Mouse (Mus musculus) heart, embryonic 12.5 days (tissue): ENCODE data around the gene Sys1. TPM values are rescaled to one million over a fixed set of nuclear protein-coding genes. Genes with fewer than 3 reads are reported as not detected.

Experiments
- ATAC-seq: fragments of 200-750 bp; cut with Nextera tagmentation; 2 replicates; pipeline ENCODE4 v1.8.0; 2017; ENCODE audit warnings: moderate TSS enrichment, moderate library complexity; ENCODE audit not compliant: insufficient number of reproducible peaks, low FRiP score
- H3K27ac ChIP-seq: fragments of 300-500 bp; sonication (generic); 2 replicates; pipeline ENCODE4 v1.5.1; 2016; ENCODE audit warnings: mild to moderate bottlenecking, moderate library complexity; ENCODE audit not compliant: poor library complexity, severe bottlenecking
- H3K27me3 ChIP-seq: fragments of 300-500 bp; sonication (generic); replicated peaks from 2 replicates; pipeline ENCODE4 v1.6.1; 2016; ENCODE audit warnings: mild to moderate bottlenecking, moderate library complexity
- H3K36me3 ChIP-seq: fragments of 300-500 bp; sonication (generic); 2 replicates; pipeline ENCODE4 v1.6.1; 2016; ENCODE audit warnings: mild to moderate bottlenecking, moderate library complexity
- H3K4me1 ChIP-seq: fragments of 300-500 bp; sonication (generic); replicated peaks from 2 replicates; pipeline ENCODE4 v1.6.1; 2016; ENCODE audit warnings: mild to moderate bottlenecking
- H3K4me2 ChIP-seq: fragments of 300-500 bp; sonication (generic); 2 replicates; pipeline ENCODE4 v1.6.1; 2016; ENCODE audit warnings: mild to moderate bottlenecking, moderate library complexity
- H3K4me3 ChIP-seq: fragments of 300-500 bp; sonication (generic); 2 replicates; pipeline ENCODE4 v1.5.1; 2016; ENCODE audit warnings: mild to moderate bottlenecking
- H3K9ac ChIP-seq: fragments of 300-500 bp; sonication (generic); 2 replicates; pipeline ENCODE4 v1.6.1; 2016; ENCODE audit warnings: mild to moderate bottlenecking, moderate library complexity
- H3K9me3 ChIP-seq: fragments of 300-500 bp; sonication (generic); replicated peaks from 2 replicates; pipeline ENCODE4 v1.6.1; 2016; ENCODE audit warnings: mild to moderate bottlenecking, moderate library complexity
- WGBS: fragments of 180-500 bp; shearing (Covaris S2); methylation state at CpG from one replicate; pipeline ENCODE4 v1.1.7; 2016; 5-methylcytosine and 5-hydroxymethylcytosine counted together
- polyA plus RNA-seq: library from polyadenylated mRNA; unstranded; fragments of >200 nt; fragmentation: Nextera tagmentation; extraction: Ambion mirVana; gene quantifications from 2 replicates; pipeline ENCODE4 v1.2.1, GENCODE M21; 2016

Gene Sys1
- polyA plus RNA-seq, 1 experiment from 2014 or later = 36.4 TPM

DNA sequence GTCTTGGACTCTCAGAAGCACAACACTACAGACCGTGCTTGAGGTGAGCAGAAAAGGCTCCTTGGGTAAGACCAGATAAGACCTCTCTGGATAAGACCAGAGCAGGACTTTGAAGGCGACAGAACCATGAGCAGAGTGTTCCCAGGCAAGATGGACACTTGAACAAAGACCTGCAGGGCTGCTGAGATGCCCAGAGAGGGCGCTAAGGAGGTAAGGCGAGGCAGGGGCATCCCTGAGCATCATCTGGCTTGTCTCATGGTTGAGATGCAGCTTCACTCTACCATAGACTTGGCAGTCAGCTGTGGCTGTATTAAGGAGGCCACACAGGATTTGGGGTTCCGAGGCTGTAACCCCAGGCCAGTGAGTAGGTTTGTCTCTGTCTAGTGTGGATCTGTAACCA is 42.6 kb downstream of the Sys1 start:
- peaks cover 51% of the 10 kb centered on the region for H3K36me3 ChIP-seq
- no peaks in the 10 kb centered on the region for H3K27me3 ChIP-seq
- H3K4me1 ChIP-seq = peaks cover 7% of the 10 kb centered on the region
- WGBS = 71% methylated on average over 5 of the region's 5 CpGs
- H3K9ac ChIP-seq = no peak overlapping the region
- H3K4me3 ChIP-seq = no peak overlapping the region
- no peak overlapping the region for H3K4me2 ChIP-seq
- H3K9me3 ChIP-seq = peaks cover 8% of the 10 kb centered on the region
- ATAC-seq = no peak
- H3K27ac ChIP-seq = no peak overlapping the region

DNA sequence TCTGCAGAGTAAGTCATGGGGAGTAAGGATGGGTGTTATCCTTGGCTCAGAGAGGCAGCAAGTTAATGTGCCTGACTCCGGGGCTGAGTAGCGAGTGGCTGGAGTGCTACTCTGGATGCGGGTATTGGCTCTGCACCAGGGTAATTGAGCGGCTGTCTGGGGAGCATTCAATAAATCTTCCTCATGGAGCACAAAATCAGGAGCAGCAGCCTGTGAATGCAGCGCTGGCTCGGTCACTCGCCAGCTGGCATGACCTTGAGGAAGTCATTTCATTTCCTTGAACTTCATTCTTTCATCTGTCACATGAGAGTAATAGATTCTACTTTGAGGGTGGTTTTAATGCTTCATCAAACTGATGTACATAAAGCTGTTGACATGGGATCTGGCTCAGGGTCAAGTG is 43.7 kb downstream of the Sys1 start:
- Histone ChIP-seq H3K4me1 (peaks cover 7% of the 10 kb centered on the region), H3K27ac (no peak overlapping the region), H3K9ac (no peak overlapping the region), H3K9me3 (peaks cover 15% of the 10 kb centered on the region), H3K27me3 (no peaks in the 10 kb centered on the region), H3K4me3 (no peak overlapping the region), H3K36me3 (peaks cover 63% of the 10 kb centered on the region), H3K4me2 (no peak overlapping the region)
- ATAC-seq = no peak
- WGBS = 92% methylated on average over 7 of the region's 7 CpGs

DNA sequence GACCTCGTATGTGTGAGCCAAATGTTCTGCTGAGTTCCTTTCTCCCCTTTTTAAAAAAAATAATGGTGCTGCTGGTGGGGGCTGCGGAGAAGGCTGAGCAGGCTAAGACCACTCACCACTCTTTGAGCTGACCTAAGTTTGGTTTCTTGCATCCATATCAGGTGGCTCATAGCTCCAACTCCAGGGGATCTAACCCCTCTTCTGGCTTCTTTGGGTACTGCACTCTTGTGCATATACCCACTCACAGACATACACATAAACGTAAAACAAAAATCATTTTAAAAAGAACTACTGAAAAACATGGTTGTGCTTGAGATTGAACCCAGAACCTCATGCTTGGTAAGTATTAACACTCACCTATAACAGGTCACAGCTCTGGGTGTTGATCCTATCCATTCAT is 48.2 kb downstream of the Sys1 start:
- peaks cover 75% of the 10 kb centered on the region for H3K36me3 ChIP-seq
- no peak overlapping the region for H3K27ac ChIP-seq
- H3K4me3 ChIP-seq = no peak overlapping the region
- ATAC-seq = no peak
- H3K4me1 ChIP-seq = 0 out of 2 replicates have a peak, but pooled peaks cover 2% of the 10 kb centered on the region
- no peak overlapping the region for H3K9ac ChIP-seq
- WGBS = 97% methylated on average over 3 of the region's 3 CpGs
- no peak overlapping the region for H3K4me2 ChIP-seq
- peaks cover 15% of the 10 kb centered on the region for H3K9me3 ChIP-seq
- no peaks in the 10 kb centered on the region for H3K27me3 ChIP-seq

DNA sequence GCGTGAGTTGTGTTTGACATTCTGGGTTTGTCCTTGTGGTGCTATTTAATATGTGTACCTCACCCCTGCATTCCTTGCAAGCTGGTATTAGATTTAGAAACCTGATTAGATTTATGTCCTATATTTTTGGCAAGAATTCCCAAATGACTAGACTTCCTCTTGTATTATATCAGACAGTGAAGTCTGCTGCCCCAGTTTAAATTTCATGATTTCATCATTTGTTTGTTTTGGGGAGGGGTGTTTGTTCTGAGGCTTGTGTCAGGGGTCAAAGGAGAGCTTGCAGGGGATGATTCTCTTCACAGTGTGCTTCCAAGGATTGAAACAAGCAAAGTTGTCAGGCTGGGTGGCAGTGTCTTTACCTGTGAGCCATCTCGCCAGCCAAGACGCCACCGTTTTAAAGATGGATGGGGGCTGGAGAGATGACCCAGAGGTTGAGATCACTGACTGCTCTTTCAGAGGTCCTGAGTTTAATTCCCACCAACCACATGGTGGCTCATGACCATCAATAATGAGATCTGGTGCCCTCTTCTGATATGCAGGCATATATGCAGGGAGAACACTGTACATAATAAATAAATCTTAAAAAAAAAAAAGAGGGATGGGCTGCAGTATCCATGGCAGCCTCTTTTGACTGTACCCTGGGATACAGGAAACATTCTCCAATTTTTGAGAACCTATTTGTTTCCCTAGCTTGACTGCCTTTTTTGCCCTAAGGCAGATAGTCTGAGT is 49.0 kb downstream of the Sys1 start:
- H3K4me2 ChIP-seq = no peak overlapping the region
- ATAC-seq = no peak
- peaks cover 66% of the 10 kb centered on the region for H3K36me3 ChIP-seq
- H3K4me3 ChIP-seq = no peak overlapping the region
- peaks cover 11% of the 10 kb centered on the region; the same call in 1 of the 2 replicates for H3K4me1 ChIP-seq
- no peak overlapping the region for H3K9ac ChIP-seq
- 90% methylated on average over 4 of the region's 4 CpGs for WGBS
- H3K27me3 ChIP-seq = no peaks in the 10 kb centered on the region
- H3K27ac ChIP-seq = no peak overlapping the region
- H3K9me3 ChIP-seq = peaks cover 15% of the 10 kb centered on the region

DNA sequence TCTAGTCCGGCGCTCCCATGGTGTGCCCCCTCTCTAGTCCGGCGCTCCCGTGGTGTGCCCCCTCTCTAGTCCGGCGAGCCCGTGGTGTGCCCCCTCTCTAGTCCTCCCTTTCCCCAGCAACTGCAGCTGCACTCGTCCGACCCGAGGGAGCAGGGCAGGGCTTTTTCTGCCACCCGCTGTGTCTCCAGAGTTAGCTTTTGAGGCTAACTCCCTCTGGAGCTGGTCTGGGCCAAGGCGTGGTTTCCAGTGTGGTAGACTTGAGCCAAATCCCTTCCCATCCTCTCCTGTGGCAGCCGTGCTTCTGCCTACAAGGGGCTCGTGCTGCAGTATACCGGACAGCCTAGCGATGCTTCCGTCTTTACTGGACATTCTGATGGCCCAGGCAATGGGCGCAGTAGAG is 51.0 kb downstream of the Sys1 start:
- Histone ChIP-seq H3K9me3 (peaks cover 15% of the 10 kb centered on the region), H3K4me1 (peaks cover 18% of the 10 kb centered on the region), H3K4me3 (no peak overlapping the region), H3K27ac (no peak overlapping the region), H3K9ac (no peak overlapping the region), H3K4me2 (no peak overlapping the region), H3K27me3 (no peaks in the 10 kb centered on the region), H3K36me3 (peaks cover 47% of the 10 kb centered on the region)
- no peak for ATAC-seq
- 85% methylated on average over 19 of the region's 19 CpGs for WGBS

DNA sequence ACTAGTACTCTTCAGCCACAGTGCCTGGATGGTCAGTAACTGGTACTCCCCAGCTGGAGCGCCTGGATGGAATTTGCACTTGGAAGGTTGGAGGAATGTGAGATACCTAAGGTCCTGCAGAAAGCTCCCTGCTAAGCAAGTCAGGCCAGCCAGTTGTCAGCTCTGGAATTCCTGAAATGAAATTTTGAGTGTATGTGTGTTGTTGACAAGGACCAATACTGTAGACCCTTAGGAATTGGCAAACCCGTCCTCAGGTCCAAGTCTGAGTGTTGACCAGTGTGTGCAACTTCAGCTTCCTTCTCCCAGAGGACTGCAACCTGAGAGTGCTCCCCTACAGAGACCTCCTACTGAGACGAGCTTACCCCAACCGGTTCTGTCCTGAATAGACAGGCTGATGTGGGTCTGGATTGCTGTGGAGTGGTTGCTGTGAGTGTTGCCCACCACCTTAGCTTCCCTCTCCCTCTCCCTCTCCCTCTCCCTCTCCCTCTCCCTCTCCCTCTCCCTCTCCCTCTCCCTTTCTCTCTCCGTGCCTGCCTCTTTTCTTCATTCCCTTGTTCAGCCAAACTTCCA is 53.9 kb downstream of the Sys1 start:
- ATAC-seq = no peak
- peaks cover 18% of the 10 kb centered on the region for H3K4me1 ChIP-seq
- no peaks in the 10 kb centered on the region for H3K9me3 ChIP-seq
- no peak overlapping the region for H3K9ac ChIP-seq
- H3K36me3 ChIP-seq = peaks cover 19% of the 10 kb centered on the region
- 31% methylated on average over 5 of the region's 5 CpGs for WGBS
- H3K4me2 ChIP-seq = no peak overlapping the region
- H3K27me3 ChIP-seq = no peaks in the 10 kb centered on the region
- no peak overlapping the region for H3K4me3 ChIP-seq
- H3K27ac ChIP-seq = no peak overlapping the region

DNA sequence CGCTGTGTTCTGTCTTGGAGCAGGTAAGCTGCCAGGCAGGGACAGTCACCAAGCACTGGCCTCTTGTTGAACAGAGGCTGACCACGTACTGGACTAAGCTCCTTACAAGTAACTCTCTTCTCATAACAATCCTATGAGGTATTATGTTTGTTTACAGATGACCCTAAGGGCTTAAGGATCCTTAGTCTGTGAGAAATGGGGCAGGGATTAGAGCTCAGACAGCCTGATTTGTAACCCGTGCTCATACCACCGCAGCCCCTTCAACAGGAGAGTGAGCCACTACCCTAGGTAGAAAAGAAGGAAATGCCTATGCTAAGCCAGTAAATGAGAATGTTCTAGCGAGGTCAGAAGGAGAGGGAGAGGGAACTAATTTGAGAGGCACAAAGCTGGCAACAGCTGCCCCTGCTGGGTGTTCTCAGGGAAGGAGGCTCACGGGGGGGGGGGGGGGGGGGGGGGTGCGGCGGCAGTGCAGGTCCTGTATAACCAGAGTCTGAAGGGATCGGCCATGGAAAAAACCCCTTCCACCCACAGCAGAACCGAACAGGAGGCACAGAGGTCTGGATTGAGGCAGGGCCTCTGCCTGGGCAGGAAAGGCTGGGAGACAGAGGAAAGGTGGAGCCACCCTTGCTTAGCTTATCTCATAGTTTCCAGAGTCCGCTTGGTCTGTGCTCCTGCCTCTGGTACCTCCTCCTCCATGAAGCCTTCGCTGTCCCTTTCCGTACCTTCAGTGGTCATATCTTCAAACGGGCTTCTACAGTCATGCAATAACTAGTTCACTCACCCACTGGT is 55.6 kb downstream of the Sys1 start:
- Histone ChIP-seq H3K4me2 (no peak overlapping the region), H3K9ac (no peak overlapping the region), H3K9me3 (peaks cover 6% of the 10 kb centered on the region), H3K36me3 (peaks cover 5% of the 10 kb centered on the region; the same call in 1 of the 2 replicates), H3K27ac (peak overlapping the region; percentile 41), H3K4me1 (peaks cover 18% of the 10 kb centered on the region), H3K27me3 (no peaks in the 10 kb centered on the region), H3K4me3 (no peak overlapping the region)
- 46% methylated on average over 12 of the region's 14 CpGs for WGBS
- peak; percentile 41; the same call in 1 of the 2 replicates for ATAC-seq

DNA sequence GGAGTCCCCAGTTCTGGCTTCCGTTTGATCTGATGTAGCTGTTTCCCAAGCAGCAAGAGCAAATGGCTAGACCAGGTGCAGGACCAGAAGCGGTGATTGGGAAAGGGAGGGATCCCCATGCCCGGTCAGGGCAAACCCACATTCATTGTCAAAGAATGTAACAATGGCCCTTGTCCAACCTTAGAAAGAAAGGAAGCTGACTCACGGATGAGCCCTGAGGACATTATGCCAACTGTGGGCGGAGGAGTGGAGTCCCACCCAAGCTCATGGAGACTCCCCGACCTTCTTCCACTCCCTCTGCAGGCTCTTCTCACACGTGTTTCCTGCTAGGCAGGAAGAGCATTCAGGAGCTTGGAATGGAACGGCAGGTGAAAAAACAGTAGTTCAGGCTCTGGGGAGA is 56.6 kb downstream of the Sys1 start:
- H3K36me3 ChIP-seq = no peaks in the 10 kb centered on the region; the same call in 1 of the 2 replicates
- no peaks in the 10 kb centered on the region for H3K27me3 ChIP-seq
- no peak overlapping the region for H3K4me2 ChIP-seq
- 60% methylated on average over 8 of the region's 8 CpGs for WGBS
- H3K27ac ChIP-seq = no peak overlapping the region
- H3K9ac ChIP-seq = no peak overlapping the region
- peaks cover 21% of the 10 kb centered on the region for H3K4me1 ChIP-seq
- ATAC-seq = peak; percentile 48
- H3K9me3 ChIP-seq = peaks cover 6% of the 10 kb centered on the region
- H3K4me3 ChIP-seq = no peak overlapping the region

DNA sequence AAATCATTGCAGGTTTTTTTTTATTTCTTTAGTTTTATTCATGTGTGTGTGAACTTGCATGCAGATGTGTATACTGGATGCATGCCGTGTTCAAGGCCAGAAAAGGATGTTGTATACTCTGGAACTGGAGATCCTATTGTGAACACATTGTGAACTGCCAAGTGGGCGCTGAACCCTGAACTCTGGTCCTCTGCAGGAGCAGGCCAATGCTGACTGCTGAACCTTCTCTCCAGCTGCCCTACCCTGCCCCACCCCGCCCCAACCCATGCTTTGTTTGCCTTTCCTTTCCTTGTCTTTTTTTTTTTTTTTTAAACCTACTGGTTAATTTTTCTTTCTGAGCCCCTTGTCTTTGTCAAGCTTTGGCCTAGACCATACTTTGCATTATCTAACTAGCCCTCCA is 58.2 kb downstream of the Sys1 start:
- H3K36me3 ChIP-seq = no peaks in the 10 kb centered on the region
- H3K27ac ChIP-seq = no peak overlapping the region
- H3K9ac ChIP-seq = no peak overlapping the region
- WGBS = 68% methylated on average over 3 of the region's 3 CpGs
- H3K4me2 ChIP-seq = no peak overlapping the region
- H3K4me1 ChIP-seq = peaks cover 24% of the 10 kb centered on the region
- H3K27me3 ChIP-seq = no peaks in the 10 kb centered on the region
- H3K9me3 ChIP-seq = peaks cover 6% of the 10 kb centered on the region
- no peak for ATAC-seq
- no peak overlapping the region for H3K4me3 ChIP-seq

DNA sequence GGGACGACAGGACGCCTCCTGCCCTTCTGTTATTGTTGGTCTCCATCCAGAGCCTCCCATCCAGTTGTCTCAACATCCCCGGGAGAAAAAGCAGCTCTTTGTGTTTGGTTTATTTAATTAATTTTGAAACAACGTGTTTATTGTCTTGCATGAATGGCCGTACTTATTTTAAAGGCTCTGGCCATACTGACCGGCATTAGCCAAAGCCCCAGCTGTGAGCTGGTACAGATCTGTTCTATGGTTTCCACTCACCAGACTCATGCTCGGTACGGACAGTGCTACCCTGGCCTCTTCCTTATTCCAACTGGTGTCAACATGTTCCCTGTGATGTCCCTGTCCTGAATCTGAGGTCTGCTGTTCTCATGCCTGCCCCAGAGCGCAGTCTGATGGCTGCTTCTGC is 59.1 kb downstream of the Sys1 start:
- WGBS = 69% methylated on average over 9 of the region's 9 CpGs
- Histone ChIP-seq H3K9me3 (peaks cover 6% of the 10 kb centered on the region), H3K4me2 (no peak overlapping the region), H3K4me1 (peaks cover 15% of the 10 kb centered on the region), H3K9ac (no peak overlapping the region), H3K4me3 (no peak overlapping the region), H3K27ac (no peak overlapping the region), H3K27me3 (no peaks in the 10 kb centered on the region), H3K36me3 (no peaks in the 10 kb centered on the region)
- ATAC-seq = no peak

DNA sequence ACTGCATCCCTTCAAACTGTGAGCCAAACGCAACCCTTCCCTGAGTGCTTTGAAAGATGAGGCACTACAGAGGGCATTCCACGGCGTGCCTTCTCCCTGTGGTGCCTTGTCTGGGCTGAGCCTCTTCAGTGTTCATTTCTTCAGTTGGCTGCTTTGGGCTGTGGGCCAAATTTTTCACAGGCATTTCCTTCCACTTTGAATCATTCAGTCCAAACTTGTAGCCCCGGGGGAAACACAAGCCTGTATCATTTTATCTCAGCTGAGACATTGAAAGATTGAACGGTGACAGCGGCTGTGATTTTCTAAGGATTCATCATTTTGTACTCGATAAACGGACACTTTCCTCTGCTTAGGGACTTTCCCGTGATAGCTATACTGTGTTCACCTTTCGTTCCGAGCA is 59.8 kb downstream of the Sys1 start:
- Histone ChIP-seq H3K4me3 (no peak overlapping the region), H3K36me3 (no peaks in the 10 kb centered on the region), H3K9me3 (peaks cover 6% of the 10 kb centered on the region), H3K4me2 (no peak overlapping the region), H3K27ac (no peak overlapping the region), H3K4me1 (peaks cover 15% of the 10 kb centered on the region), H3K27me3 (peaks cover 4% of the 10 kb centered on the region; the same call in 1 of the 2 replicates), H3K9ac (no peak overlapping the region)
- no peak for ATAC-seq
- WGBS = 83% methylated on average over 11 of the region's 11 CpGs
